Mouse (Mus musculus) spleen, adult 12 weeks (tissue): ENCODE measurements around the gene Fxr2.
"Not testable (repeated sequence)": the region's sequence is repeated elsewhere in the genome, so short reads cannot be mapped to it uniquely, and the experiment has no call there.

Source experiments
- DNase-seq: peaks from one replicate; pipeline ENCODE4 v3.0.0; 2022; ENCODE audit warnings: low spot score

Gene Fxr2

GRCm38 (mm10) chr11:69684128-69684745 is 51.4 kb downstream of the Fxr2 start:
- no peak for DNase-seq

GRCm38 (mm10) chr11:69684936-69685335 is 52.1 kb downstream of the Fxr2 start:
- DNase-seq: no peak

GRCm38 (mm10) chr11:69685526-69686148 is 52.8 kb downstream of the Fxr2 start, which contains the start of gene Tnfsf13:
Tnfsf13 (minus strand) TSS chr11:69685784.
- DNase-seq: no peak

- no peak for DNase-seq
These were observed 53.6 kb downstream of the Fxr2 start for GRCm38 (mm10) chr11:69686377-69686776.

GRCm38 (mm10) chr11:69687061-69687460 is 54.3 kb downstream of the Fxr2 start:
- no peak for DNase-seq

- no peak for DNase-seq
These were observed 57.1 kb downstream of the Fxr2 start for GRCm38 (mm10) chr11:69689891-69690290.

- DNase-seq: no peak
These were observed 59.5 kb downstream of the Fxr2 start for GRCm38 (mm10) chr11:69692196-69692811.

GRCm38 (mm10) chr11:69692863-69693262 is 60.1 kb downstream of the Fxr2 start:
- DNase-seq: no peak

GRCm38 (mm10) chr11:69693421-69693965 is 60.7 kb downstream of the Fxr2 start:
- no peak for DNase-seq

- DNase-seq: no peak
These were observed 62.2 kb downstream of the Fxr2 start for GRCm38 (mm10) chr11:69695046-69695360.

GRCm38 (mm10) chr11:69695361-69696181 is 62.8 kb downstream of the Fxr2 start, which contains the start of the genes Tnfsf12 and Tnfsfm13:
Tnfsf12 (minus strand) TSS chr11:69695849.
Tnfsfm13 (minus strand) TSS chr11:69696098.
- DNase-seq: no peak

- DNase-seq: no peak
These were observed 64.6 kb downstream of the Fxr2 start for GRCm38 (mm10) chr11:69697396-69697795.

GRCm38 (mm10) chr11:69698574-69698973 is 65.8 kb downstream of the Fxr2 start:
- no peak for DNase-seq

- no peak for DNase-seq
These were observed 66.8 kb downstream of the Fxr2 start for GRCm38 (mm10) chr11:69699595-69699994.

GRCm38 (mm10) chr11:69702886-69703285 is 70.1 kb downstream of the Fxr2 start:
- not testable (repeated sequence) for DNase-seq
